Mouse (Mus musculus): ENCODE data around the gene Arpc3.
A peak's percentile ranks its signal among the peaks of the same experiment; 100 is the strongest.

Arpc3 gene

DNA sequence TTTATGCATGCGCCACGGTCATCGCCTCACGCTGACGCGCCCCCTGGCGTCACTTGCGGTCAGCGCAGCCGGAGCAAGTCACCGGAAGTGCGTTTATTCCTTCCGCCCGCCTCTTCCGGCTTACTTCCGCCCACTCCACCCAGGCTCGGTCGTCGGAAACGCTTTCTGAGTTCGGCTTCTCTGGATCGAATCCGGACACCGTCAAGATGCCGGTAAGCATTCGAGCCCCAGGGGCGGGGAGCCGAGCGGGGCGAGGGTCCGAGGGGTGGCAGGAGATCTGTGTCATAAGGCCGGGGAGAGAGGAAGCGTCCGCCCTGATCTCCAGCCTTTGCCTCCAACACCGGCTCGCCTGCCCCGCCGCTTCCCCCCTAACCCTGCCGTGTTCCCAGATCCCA lies at the start of gene Arpc3:
TSS of gene Arpc3 (plus strand) at position 93 of the 395 bp plus-strand sequence.
- DNase-seq (ENCODE audit: extremely low spot score, low read depth, low spot score), result peak; percentile 78

DNA sequence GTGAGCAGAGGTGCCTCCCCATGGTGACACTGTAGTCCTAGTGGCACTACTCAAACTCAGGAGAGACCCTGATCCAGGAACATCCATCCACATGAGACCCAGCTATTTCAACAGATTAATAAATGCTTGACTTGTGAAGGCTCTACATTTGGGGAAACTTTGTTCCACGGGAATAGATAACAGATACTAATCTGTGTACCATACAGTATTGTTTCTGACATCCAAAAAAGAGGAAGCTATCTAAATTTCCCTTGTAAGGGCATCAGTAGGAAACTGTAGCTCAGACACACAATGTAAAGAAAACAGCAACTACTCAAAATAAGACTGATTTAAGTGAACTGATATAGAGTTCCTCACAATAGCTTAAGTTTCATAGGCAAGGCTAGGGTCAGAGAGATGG lies 48.8 kb upstream of the Arpc3 start:
- DNase-seq (ENCODE audit: extremely low spot score, low read depth, low spot score), result no peak

DNA sequence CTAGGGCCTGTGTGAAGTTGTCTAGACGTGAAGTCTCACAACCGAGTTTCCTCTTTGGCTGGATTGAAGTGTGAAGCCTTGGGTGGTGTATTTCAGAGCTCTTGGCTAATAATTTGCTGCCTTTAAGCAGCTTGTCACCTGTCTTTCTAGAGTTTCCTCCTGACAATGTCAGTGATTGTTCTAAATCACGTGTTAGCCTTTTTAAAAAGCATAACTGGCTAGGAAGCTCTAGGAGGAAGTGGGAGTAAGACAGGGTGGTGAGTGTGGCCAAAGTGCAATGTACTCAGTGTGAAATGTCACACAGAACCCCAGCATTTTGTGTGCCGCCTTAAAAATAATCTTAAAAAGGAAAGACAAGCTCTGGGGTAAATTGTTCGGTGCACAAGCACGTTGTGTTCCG lies 47.9 kb upstream of the Arpc3 start:
- DNase-seq (ENCODE audit: extremely low spot score, low read depth, low spot score), result no peak

DNA sequence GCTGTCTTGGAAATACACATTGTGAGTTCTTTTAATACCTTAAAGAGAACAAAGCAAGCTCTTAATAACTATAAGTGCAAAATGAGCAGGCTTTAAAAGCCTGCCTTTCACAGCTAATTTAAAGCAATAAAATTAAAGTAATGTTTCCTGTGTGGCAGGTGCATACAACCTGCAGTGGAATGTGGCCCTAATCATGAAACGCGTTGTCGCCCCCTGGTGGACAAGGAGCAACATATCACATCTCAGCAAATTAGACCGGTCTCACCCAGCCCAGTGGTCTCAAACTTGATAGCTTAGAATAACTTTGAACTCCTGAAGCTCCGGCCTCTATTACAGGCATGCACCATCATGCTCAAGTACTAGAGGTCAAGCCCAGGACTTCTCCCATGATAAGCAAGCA lies 47.4 kb upstream of the Arpc3 start:
- DNase-seq (ENCODE audit: extremely low spot score, low read depth, low spot score), result peak; percentile 50

DNA sequence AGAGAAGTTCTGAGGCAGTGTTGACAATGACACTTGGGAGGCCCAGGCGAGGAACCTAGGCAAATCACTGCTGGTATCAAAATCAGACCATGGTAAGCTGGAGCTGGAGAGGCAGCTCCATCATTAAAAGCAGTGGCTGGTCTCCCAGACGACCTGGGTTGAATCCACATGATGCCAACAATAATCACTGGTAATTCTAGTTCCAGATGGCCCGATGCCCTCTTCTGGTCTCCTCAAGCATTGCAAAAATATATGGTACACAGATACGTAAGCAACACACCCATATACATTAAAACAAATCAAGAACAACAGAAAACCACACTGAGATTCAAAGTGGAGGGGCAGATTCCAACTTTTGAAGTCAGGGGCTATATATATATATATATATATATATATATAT lies 45.9 kb upstream of the Arpc3 start:
- no peak for DNase-seq (ENCODE audit: extremely low spot score, low read depth, low spot score)

DNA sequence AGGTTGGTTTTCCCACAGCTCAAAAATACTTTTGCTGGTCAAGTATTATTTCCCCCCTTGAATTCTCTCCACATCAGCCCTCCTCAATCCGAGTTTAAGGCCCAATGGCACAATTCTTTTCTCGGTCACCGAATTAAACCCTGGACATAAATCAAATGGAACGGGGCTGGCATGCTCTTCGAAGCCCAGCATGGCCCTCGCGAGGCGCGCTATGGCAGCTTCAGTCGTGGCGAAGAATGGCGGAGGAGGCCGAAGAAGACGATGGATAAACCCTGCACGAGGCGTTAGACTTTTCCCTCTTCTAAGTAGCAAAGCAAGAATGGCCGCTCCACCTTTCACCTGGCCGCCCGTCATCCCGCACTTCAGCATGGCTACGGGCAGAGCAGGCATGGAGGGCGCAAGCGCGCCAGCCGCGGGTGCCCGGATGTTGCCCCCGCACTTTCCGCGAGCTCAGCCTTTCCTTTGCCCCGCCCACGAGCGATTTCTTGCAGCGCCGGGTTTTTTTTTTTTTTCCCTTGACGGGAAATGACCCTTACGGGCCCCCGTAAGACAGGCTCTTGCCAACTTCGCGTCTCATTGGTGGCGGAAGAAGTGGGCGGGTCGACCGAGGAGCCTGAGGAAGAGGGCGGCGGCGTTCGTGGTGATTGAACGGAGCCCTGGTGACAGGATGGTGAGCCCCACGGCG lies 37.7 kb upstream of the Arpc3 start, which contains the start of the genes Rad9b and Vps29:
TSS of gene Rad9b (minus strand) at position 427 of the 685 bp plus-strand sequence.
TSS of gene Vps29 (plus strand) at position 563 of the 685 bp plus-strand sequence.
- DNase-seq (ENCODE audit: extremely low spot score, low read depth, low spot score), result peak; percentile 99

DNA sequence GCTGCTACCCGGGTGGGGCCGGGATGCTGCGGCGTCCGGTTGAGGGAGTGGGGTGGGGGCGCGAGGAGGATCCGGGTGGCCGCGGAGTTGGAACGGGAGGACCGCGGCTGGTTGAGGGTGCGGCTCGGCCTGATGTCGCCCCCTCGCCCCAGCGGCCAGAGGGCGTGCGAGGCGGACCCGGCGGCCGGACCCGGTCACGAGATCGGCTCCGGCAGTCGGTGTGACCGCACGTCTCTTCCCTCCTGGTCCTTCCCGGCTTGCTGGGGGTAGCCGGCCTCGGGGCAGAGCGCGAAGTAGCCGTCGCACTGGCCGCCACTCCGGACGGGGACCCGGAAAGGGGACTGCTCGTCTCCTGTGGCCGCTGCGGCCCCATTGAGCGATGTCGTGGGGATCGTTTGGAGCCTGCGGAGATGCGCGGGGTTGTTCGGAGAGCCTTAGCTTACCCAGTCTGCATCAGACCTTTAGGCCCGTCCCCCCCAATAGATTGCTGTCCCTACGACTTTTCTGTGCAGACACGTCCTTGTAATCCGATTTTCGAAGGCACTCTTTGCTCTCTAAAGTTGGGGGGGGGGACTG lies 37.1 kb upstream of the Arpc3 start:
- DNase-seq (ENCODE audit: extremely low spot score, low read depth, low spot score), result no peak

DNA sequence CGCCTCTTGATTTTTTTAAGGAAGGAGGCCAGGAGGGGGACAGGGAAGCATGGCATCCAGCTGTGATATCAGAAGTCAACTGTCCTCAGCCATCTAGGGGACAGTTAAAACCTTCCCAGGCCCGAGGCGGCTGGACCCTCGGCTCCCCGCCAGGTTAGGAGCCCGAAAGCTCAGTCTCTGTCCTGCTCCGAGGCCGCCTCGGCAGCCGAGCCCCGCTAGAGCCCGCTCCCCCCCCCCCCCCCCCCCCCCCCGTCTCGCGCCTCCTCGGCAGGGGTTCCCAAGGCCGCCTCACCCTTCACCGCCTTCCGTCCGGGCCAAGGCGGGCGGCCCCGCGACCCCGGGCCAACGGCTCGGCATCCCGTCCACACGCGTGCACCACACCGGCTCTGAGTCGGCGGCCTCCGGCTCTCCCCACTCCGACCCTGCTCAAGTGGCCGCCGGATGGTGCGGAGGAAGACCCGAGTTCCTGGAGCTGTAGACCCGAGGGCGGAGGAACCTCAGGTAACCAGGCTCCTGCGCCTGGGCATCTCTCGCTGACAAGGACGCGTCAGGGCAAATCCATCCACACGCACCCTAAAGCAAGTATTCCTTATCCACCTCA lies 20.0 kb upstream of the Arpc3 start, which contains the start of gene Gpn3:
TSS of gene Gpn3 (plus strand) at position 286 of the 601 bp plus-strand sequence.
- DNase-seq (ENCODE audit: extremely low spot score, low read depth, low spot score), result no peak

DNA sequence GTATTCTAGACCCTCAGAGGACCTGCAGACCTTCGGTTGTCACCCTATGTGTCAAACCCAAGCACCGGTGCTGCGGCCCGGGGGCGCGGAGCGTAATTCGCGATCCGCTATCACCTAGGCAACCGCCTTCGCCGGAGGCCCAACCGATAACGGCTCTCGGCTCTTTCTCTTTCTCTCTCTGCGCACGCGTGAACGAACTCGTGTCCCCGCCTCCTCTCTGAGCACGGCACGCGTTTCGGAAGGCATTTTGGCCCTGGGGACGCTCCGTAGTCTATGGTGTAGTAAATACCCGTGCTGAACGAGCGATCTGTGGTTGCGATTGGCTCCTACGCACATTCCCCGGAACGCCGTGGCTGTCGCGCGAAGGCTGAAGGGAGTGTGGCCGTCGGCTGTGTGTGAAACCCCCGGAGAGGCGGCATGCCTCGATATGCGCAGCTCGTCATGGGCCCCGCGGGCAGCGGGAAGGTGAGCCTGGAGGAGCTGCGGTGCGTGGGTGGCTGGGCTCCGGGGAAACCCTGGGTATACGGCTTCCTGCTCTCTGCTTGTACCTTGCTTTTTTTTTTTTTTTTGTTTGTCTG lies 19.4 kb upstream of the Arpc3 start, which contains the start of gene Fam216a:
TSS of gene Fam216a (minus strand) at position 173 of the 578 bp plus-strand sequence.
- peak; percentile 96 for DNase-seq (ENCODE audit: extremely low spot score, low read depth, low spot score)

DNA sequence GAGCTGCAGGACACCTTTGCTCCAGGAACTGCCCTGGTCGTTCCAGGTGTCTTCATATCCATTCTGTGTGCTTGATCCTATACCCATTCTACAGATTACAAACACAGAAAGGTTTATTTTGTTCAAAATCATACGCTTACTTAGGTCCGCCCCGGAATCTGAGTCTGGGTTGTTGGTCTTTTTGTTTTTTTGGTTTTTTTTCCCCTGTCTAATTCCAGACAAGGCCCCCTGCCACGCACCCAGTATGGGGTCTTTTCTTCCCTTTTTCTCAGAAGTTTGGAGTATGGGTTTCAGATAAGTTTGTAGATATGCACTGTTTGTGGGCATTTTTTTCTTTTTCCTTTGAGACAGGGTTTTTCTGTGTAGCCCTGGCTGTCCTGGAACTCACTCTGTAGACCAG lies 18.8 kb upstream of the Arpc3 start:
- DNase-seq (ENCODE audit: extremely low spot score, low read depth, low spot score), result no peak

DNA sequence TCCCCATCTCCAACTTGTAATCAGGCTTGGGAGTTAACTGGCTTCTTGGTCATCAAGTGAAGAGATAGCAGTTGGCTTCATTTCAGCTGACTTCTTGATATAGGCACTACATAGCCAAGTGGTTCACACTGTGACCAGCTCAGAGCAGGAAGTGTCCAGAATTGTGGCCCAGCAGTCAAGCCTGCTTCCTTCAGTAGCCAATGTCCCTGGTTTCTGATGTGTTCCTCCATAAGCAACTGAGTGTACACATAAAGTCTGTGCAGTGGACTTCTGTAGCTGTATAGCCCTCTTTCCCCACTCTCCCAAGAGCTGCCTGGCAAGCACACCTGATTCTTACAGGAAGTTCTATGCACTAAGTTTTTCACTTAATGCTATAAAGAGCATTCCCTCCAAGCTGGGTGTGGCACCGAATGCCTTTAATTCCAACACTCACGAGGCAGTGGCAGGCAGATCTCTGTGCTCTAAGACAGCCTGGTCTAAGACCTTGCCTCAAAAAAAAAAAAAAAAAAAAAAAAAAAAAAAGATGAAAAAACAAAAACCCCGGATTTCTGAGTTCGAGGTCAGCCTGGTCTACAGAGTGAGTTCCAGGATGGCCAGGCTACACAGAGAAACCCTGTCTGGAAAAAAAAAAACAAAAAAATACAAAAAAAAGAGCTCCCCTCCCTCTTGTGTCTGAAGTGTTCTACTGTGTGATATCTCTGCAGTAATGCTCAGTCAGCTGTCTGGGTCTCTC lies 14.4 kb upstream of the Arpc3 start:
- no peak for DNase-seq (ENCODE audit: extremely low spot score, low read depth, low spot score)

DNA sequence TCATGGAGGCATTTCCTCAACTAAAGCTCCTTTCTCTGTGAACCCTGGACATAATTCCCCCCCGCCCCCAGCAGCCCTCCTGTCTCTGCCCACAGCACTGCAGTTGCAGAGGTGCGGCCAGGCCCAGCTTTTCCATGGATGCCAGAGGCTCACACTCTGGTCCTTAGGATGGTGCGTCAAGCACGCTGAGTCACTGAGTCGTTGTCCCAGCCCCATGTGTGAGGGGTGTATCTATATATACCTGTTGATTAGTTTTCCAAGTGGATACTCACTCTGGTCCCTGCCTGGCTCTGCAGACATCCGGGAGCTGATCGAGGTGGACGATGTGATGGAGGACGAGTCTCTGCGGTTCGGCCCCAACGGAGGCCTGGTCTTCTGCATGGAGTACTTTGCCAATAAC lies 13.5 kb upstream of the Arpc3 start:
- no peak for DNase-seq (ENCODE audit: extremely low spot score, low read depth, low spot score)

DNA sequence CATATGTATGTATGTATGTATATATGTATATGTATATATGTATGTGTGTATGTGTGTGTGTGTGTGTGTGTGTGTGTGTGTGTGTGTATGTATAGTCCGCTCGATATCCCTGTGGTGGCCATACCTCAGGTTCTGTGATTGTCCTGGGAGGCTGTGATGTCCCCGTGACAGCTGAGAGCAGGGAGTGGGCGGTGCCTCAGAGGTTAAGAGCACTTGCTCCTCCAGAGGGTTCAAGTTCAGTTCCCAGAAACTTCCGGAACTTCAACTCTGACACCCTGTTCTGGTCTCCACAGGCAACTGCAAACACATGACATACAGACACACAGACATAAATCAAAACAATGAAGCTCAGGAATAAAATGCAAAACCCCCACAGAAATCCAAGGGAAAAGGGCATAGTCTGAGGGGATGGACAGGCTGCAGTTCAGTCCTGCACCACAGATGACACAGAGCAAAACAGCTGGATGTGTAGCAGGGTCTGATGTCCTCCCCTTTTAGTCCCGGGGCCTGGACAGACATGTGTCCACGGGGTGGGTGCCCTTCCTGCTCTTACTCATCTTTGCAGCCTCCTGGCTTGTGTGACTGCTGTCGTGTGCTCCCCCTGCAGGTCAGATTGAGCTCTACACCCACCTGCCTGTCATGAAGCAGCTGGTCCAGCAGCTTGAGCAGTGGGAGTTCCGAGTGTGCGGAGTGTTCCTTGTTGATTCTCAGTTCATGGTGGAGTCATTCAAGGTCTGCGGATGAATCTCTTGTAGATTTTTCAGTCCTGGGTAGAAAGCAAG lies 12.1 kb upstream of the Arpc3 start:
- no peak for DNase-seq (ENCODE audit: extremely low spot score, low read depth, low spot score)

DNA sequence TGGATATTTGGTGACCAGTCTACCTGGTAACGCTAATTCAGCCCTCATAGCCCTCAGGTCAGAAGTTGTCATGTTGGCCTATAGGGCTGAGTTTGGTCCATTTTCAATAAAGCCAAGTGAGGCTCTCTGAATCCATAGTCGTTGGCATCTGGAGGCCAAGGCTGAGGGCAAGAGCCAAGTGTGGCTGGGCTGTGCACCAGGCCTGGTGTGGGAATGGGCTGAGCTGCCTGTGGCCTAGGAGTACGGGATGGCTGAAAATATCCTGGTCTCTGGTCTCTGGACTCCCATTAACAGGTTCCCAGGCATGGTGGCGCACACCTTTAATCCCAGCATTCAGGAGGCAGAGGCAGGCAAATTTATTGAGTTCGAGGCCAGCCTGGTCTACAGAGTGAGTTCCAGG lies 1.7 kb upstream of the Arpc3 start:
- DNase-seq (ENCODE audit: extremely low spot score, low read depth, low spot score), result no peak

DNA sequence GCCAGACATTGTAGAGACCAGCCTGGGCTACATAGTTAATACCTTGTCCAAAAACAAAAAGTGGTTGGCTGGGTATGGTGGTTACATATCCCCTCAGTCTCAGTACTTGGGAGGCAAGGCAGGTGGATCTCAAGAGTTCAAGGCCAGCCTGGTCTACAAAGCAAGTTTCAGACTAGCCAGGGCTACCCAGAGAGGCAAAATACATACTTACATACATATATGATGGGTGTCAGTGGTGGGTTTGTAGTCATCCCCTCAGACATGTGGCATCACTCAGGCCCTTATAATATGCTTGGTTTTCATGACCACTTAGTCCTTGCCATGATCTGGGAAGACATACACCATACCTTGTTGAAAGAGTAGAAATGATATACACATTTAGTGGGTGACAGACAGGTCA lies 1.0 kb upstream of the Arpc3 start:
- no peak for DNase-seq (ENCODE audit: extremely low spot score, low read depth, low spot score)

DNA sequence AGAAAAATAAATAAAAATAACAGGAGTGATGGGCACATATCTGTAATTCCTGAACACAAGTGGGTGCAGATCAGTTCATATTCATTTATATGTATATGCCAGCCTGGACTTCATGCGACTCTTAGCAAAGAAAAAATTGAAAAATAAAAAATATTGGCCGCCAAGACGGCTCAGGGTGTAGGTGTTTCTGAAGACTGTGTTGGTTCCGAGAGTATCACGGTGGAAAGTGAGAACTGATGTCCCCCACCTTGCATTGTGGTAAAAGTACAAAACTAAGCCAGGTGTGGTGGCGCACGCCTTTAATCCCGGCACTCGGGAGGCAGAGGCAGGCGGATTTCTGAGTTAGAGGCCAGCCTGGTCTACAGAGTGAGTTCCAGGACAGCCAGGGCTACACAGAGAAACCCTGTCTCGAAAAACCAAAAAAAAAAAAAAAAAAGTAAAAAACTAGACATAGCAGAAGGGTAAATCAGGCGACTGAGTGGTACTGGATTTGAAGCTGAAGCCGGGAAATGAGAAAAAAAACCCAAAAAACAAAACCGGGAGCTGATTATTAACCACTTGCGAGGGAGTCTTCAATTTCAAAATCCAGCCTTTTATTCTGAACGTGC lies 396 bp upstream of the Arpc3 start:
- no peak for DNase-seq (ENCODE audit: extremely low spot score, low read depth, low spot score)

DNA sequence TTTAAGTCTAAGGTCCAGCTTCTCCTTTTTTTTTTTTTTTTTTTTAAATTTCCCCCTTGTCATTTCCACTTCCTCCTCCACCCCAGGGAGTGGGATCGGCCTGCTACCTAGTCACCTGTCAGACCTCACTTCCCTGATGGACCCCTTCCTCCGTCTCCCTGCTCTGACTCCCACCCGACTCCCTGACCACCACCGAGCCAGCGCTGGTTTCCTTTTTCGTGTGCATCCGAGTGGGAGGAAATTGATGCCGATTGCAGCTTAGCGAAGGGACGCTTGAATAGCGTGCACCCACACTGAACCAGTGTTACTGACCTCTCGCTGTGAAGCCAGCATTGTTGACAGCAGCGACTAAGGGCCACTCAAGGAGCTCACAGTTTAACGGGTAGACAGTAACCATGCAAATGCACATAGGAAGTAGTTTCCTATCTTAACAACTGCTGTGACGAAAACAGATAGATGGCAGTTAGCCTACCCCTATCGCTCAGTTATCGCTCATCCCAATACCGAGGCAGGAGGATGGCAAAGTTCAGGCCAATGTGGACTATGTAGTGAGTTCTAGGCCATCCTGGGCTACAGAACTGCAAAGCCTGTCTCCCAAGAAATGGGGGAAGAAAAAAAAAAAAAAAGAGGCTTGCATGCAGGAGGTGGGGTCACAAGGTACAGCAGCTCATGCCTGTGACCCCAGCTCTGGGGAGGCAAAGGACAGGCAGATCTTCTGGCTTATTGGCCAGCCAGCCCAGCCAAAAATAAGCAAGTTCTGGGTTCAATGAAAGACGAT lies 738 bp downstream of the Arpc3 start:
- DNase-seq (ENCODE audit: extremely low spot score, low read depth, low spot score), result no peak

DNA sequence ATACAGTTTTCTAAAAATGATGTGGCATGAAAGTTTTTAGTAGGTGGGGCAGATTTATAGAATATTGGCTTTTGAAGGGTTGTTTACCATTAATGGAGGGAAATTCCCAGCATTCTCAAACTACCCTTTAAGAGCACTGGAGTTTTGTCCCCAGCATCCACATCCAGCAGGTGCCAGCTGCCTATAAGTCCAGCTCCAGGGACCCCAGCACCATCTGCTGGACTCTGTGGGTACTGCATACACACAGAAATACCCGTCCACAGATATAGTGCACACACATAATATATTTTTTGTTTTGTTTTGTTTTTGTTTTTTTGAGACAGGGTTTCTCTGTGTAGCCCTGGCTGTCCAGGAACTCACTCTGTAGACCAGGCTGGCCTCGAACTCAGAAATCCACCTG lies 2.2 kb downstream of the Arpc3 start:
- DNase-seq (ENCODE audit: extremely low spot score, low read depth, low spot score), result no peak

DNA sequence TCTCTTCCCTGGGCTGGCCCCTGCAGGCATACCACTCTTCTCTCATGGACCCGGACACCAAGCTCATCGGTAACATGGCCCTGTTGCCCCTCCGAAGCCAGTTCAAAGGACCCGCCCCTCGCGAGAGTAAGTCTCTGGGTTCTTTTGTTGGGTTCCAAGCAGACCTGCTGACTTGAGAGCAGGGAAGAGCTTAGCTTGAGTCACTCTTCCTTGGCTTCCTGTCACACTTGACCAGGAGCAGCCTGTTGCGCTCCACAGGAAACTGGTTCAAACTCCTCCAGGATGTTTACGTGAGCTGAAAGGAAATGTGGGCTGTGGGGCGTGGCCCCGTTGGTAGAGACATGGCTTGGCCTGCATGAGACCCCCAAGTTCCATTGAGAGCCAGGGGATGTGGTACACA lies 5.1 kb downstream of the Arpc3 start:
- DNase-seq (ENCODE audit: extremely low spot score, low read depth, low spot score), result no peak
